Mouse (Mus musculus) kidney, embryonic 16.5 days (tissue): Measurements from ENCODE around the gene Fam69b. TPM values are rescaled to one million over a fixed set of nuclear protein-coding genes. Genes with fewer than 3 reads are reported as not detected.

ENCODE experiments used
- ATAC-seq: fragments of 200-750 bp; cut with Nextera tagmentation; 2 replicates; pipeline ENCODE4 v1.8.0; 2017; ENCODE audit warnings: moderate TSS enrichment; ENCODE audit not compliant: low FRiP score, low TSS enrichment
- H3K27ac ChIP-seq: fragments of 300-500 bp; sonication (generic); 2 replicates; pipeline ENCODE4 v1.5.1; 2014; ENCODE audit warnings: low read length
- H3K27me3 ChIP-seq: fragments of 300-500 bp; sonication (generic); 2 replicates; pipeline ENCODE4 v1.6.1; 2014; ENCODE audit warnings: low read length, control low read depth, mixed read lengths; ENCODE audit not compliant: insufficient read depth
- H3K36me3 ChIP-seq: fragments of 300-500 bp; sonication (generic); 2 replicates; pipeline ENCODE4 v1.6.1; 2014; ENCODE audit warnings: low read length, control low read depth, mixed read lengths; ENCODE audit not compliant: insufficient read depth
- H3K4me1 ChIP-seq: fragments of 300-500 bp; sonication (generic); 2 replicates; pipeline ENCODE4 v1.6.1; 2014; ENCODE audit warnings: low read length, control low read depth, mixed read lengths; ENCODE audit not compliant: insufficient read depth
- H3K4me2 ChIP-seq: fragments of 300-500 bp; sonication (generic); replicated peaks from 2 replicates; pipeline ENCODE4 v1.6.1; 2014; ENCODE audit warnings: low read depth, low read length
- H3K4me3 ChIP-seq: fragments of 300-500 bp; sonication (generic); 2 replicates; pipeline ENCODE4 v1.5.1; 2014; ENCODE audit warnings: mild to moderate bottlenecking, low read length
- H3K9ac ChIP-seq: fragments of 300-500 bp; sonication (generic); replicated peaks from 2 replicates; pipeline ENCODE4 v1.6.1; 2014; ENCODE audit warnings: low read length
- H3K9me3 ChIP-seq: fragments of 300-500 bp; sonication (generic); 2 replicates; pipeline ENCODE4 v1.6.1; 2016; ENCODE audit warnings: low read length, control low read depth
- WGBS: fragments of 180-500 bp; shearing (Covaris S2); extraction: QIAGEN DNeasy Blood & Tissue Kit; methylation state at CpG from one replicate; pipeline ENCODE4 v1.1.7; 2014; 5-methylcytosine and 5-hydroxymethylcytosine counted together
- polyA plus RNA-seq: library from polyadenylated mRNA; unstranded; fragments of >200 nt; fragmentation: Nextera tagmentation; extraction: Ambion mirVana; gene quantifications from 2 replicates; pipeline ENCODE4 v1.2.1, GENCODE M21; 2015

Gene Fam69b
- polyA plus RNA-seq = 39.3 and 40.3 TPM in 2 replicates

- under 1% methylated on average over 67 of the region's 70 CpGs for WGBS
- peak within 1 kb of the TSS; percentile 93 for H3K9ac ChIP-seq
Measured at GRCm38 (mm10) chr2:26627921-26628739, at the start of gene Fam69b. Gene Fam69b (plus strand): TSS chr2:26628457.

GRCm38 (mm10) chr2:26579714-26580113 lies 48.5 kb upstream of the Fam69b start, which contains the start of gene Egfl7:
Gene Egfl7 (plus strand): TSS chr2:26580014.
- 0 out of 2 replicates have a peak, but pooled peaks cover 2% of the 10 kb centered on the region for H3K4me1 ChIP-seq
- no peaks in the 10 kb centered on the region for H3K36me3 ChIP-seq
- peak within 1 kb of the TSS; percentile 66 for H3K27ac ChIP-seq
- 100% methylated on average over 1 of the region's 1 CpGs for WGBS
- peak within 1 kb of the TSS; percentile 19; the same call in 1 of the 2 replicates for H3K4me2 ChIP-seq
- no peak for ATAC-seq
- H3K4me3 ChIP-seq = no peak within 1 kb of the TSS
- 0 out of 2 replicates have a peak within 1 kb of the TSS, but pooled peaks have one; percentile 22 for H3K9ac ChIP-seq
- H3K9me3 ChIP-seq = no peaks in the 10 kb centered on the region
- H3K27me3 ChIP-seq = no peaks in the 10 kb centered on the region

More at GRCm38 (mm10) chr2:26627921-26628739, at the start of gene Fam69b:
- Histone ChIP-seq H3K4me1 (peaks cover 23% of the 10 kb centered on the region), H3K9me3 (no peaks in the 10 kb centered on the region), H3K4me2 (peak within 1 kb of the TSS; percentile 98), H3K27me3 (no peaks in the 10 kb centered on the region), H3K36me3 (no peaks in the 10 kb centered on the region), H3K4me3 (peak within 1 kb of the TSS; percentile 71), H3K27ac (peak within 1 kb of the TSS; percentile 63)
- peak; percentile 49 for ATAC-seq

DNA sequence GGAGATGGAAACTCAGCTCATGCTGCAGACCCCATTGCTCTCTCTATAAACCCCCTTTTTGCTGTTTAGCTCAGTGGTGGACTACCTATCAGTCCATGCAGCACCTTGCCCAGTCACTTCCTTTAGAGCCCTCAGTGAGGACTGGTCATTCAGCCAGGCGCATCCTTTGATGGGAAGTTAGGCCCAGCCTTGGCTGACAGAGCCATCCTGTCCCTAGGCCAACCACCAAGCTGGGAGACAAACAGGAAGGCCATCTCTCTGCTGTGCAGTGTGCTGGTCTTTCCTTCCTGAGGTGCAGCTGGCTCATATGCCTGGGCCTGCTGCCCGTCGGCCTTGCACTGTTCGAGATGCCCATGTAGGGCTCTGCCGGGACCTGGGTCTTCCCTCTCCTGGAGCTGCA lies 47.5 kb upstream of the Fam69b start:
- Histone ChIP-seq H3K27ac (peak overlapping the region; percentile 51; the same call in 1 of the 2 replicates), H3K4me1 (0 out of 2 replicates have a peak, but pooled peaks cover 2% of the 10 kb centered on the region), H3K4me3 (no peak overlapping the region), H3K9me3 (no peaks in the 10 kb centered on the region), H3K36me3 (no peaks in the 10 kb centered on the region), H3K4me2 (peak overlapping the region; percentile 19; the same call in 1 of the 2 replicates), H3K27me3 (no peaks in the 10 kb centered on the region), H3K9ac (0 out of 2 replicates have a peak overlapping the region, but pooled peaks have one; percentile 22)
- WGBS = 80% methylated on average over 5 of the region's 5 CpGs
- no peak for ATAC-seq

DNA sequence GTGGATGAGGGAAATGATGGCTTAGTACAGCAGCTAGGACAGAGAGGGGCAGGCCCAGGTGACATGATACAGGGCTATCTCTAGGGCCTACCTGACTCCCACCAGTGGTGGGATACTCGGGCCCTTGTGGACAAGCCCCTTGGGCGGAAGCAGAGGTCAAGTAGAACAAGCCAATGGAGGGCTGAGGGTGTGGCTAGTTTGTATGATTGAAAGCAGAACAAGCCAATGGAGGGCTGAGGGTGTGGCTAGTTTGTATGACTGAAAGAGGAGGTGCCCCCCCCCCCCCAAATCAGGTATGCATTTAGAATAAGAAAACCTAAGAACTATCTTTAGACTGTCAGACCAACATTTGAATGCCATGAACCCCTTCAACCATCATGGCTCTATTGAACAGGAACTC lies 46.1 kb upstream of the Fam69b start:
- H3K27ac ChIP-seq = peak overlapping the region; percentile 73; the same call in 1 of the 2 replicates
- H3K9ac ChIP-seq = no peak overlapping the region
- H3K4me3 ChIP-seq = no peak overlapping the region
- WGBS = 52% methylated on average over 2 of the region's 2 CpGs
- H3K9me3 ChIP-seq = no peaks in the 10 kb centered on the region
- H3K36me3 ChIP-seq = no peaks in the 10 kb centered on the region
- H3K4me2 ChIP-seq = no peak overlapping the region; the same call in 1 of the 2 replicates
- peaks cover 8% of the 10 kb centered on the region for H3K4me1 ChIP-seq
- no peak for ATAC-seq
- no peaks in the 10 kb centered on the region for H3K27me3 ChIP-seq

- ATAC-seq = no peak
- Histone ChIP-seq H3K9me3 (no peaks in the 10 kb centered on the region), H3K4me2 (peak overlapping the region; percentile 32; the same call in 1 of the 2 replicates), H3K27ac (peak overlapping the region; percentile 73; the same call in 1 of the 2 replicates), H3K4me1 (peaks cover 11% of the 10 kb centered on the region), H3K36me3 (no peaks in the 10 kb centered on the region), H3K4me3 (no peak overlapping the region; the same call in 1 of the 2 replicates), H3K27me3 (no peaks in the 10 kb centered on the region), H3K9ac (0 out of 2 replicates have a peak overlapping the region, but pooled peaks have one; percentile 20)
- WGBS = 74% methylated on average over 7 of the region's 7 CpGs
Measured at GRCm38 (mm10) chr2:26582741-26583140, 45.5 kb upstream of the Fam69b start.

DNA sequence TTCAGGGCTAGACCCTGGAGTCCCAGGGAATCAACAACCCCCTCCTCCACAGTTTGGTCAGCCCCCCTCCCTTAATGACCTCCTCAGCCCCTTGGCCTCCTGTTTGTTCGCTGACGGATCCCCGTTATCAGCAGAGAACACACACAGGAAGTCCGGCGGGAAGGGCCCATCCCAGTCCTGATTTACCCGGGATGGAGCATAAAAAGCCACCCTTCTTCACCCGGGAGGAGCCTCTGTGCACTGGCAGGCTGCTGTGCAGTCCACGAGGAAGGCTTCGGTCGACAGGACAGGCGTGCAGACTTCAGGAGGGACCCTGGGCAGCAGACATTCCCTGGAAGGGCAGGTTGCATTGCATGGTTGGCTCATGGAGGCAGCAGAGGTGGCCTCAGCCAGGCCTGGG lies 44.6 kb upstream of the Fam69b start:
- peak; percentile 29 for ATAC-seq
- Histone ChIP-seq H3K9ac (peak overlapping the region; percentile 42), H3K4me3 (peak overlapping the region; percentile 54), H3K36me3 (no peaks in the 10 kb centered on the region), H3K4me2 (0 out of 2 replicates have a peak overlapping the region, but pooled peaks have one; percentile 32), H3K4me1 (peaks cover 19% of the 10 kb centered on the region), H3K27ac (peak overlapping the region; percentile 73), H3K27me3 (no peaks in the 10 kb centered on the region), H3K9me3 (no peaks in the 10 kb centered on the region)
- 40% methylated on average over 11 of the region's 11 CpGs for WGBS

- Histone ChIP-seq H3K27ac (peak overlapping the region; percentile 73), H3K27me3 (no peaks in the 10 kb centered on the region), H3K4me1 (peaks cover 21% of the 10 kb centered on the region), H3K9me3 (no peaks in the 10 kb centered on the region), H3K36me3 (no peaks in the 10 kb centered on the region; the same call in 1 of the 2 replicates), H3K4me2 (no peak overlapping the region), H3K4me3 (peak overlapping the region; percentile 54), H3K9ac (peak overlapping the region; percentile 62)
- no peak for ATAC-seq
- WGBS = 49% methylated on average over 6 of the region's 6 CpGs
Measured at GRCm38 (mm10) chr2:26585713-26586112, 42.5 kb upstream of the Fam69b start.

- Histone ChIP-seq H3K36me3 (no peaks in the 10 kb centered on the region; the same call in 1 of the 2 replicates), H3K27me3 (no peaks in the 10 kb centered on the region), H3K4me2 (peak within 1 kb of the TSS; percentile 72), H3K4me3 (peak within 1 kb of the TSS; percentile 54), H3K27ac (peak within 1 kb of the TSS; percentile 73), H3K9me3 (no peaks in the 10 kb centered on the region), H3K4me1 (peaks cover 21% of the 10 kb centered on the region), H3K9ac (peak within 1 kb of the TSS; percentile 72)
- peak; percentile 72 for ATAC-seq
- under 1% methylated on average over 54 of the region's 65 CpGs for WGBS
Measured at GRCm38 (mm10) chr2:26586294-26587043, 41.8 kb upstream of the Fam69b start, which contains the start of gene Gm20532. Gene Gm20532 (plus strand): TSS chr2:26586639.

- peak overlapping the region; percentile 72 for H3K9ac ChIP-seq
- WGBS = 6% methylated on average over 11 of the region's 11 CpGs
- no peaks in the 10 kb centered on the region for H3K9me3 ChIP-seq
- ATAC-seq = peak; percentile 40
- no peaks in the 10 kb centered on the region; the same call in 1 of the 2 replicates for H3K36me3 ChIP-seq
- H3K27ac ChIP-seq = peak overlapping the region; percentile 73
- peaks cover 21% of the 10 kb centered on the region for H3K4me1 ChIP-seq
- peak overlapping the region; percentile 54 for H3K4me3 ChIP-seq
- H3K27me3 ChIP-seq = no peaks in the 10 kb centered on the region
- H3K4me2 ChIP-seq = peak overlapping the region; percentile 72
Measured at GRCm38 (mm10) chr2:26587044-26587405, 41.2 kb upstream of the Fam69b start.
